Mouse (Mus musculus): ENCODE data around the gene Cacnb3. TPM values are rescaled to one million over a fixed set of nuclear protein-coding genes. Genes with fewer than 3 reads are reported as not detected.
A peak's percentile ranks its signal among the peaks of the same experiment; 100 is the strongest.

Cacnb3 gene
- polyA plus RNA-seq, 1 experiment from 2014 or later, result 26.7 TPM

GRCm38 (mm10) chr15:98645057-98646026, 14.7 kb downstream of the Cacnb3 start:
- H3K27ac ChIP-seq, result 0 out of 2 replicates have a peak overlapping the region, but pooled peaks have one; percentile 13
- no peak overlapping the region for H3K4me2 ChIP-seq (replicated peaks)
- no peak overlapping the region for H3K9ac ChIP-seq
- 83% methylated on average over 24 of the region's 24 CpGs for WGBS
- H3K27me3 ChIP-seq (replicated peaks), result no peaks in the 10 kb centered on the region
- H3K4me1 ChIP-seq (replicated peaks), result no peaks in the 10 kb centered on the region
- H3K9me3 ChIP-seq, result no peaks in the 10 kb centered on the region
- H3K36me3 ChIP-seq, result peaks cover 74% of the 10 kb centered on the region
- no peak for ATAC-seq
- H3K4me3 ChIP-seq (replicated peaks), result no peak overlapping the region

DNA sequence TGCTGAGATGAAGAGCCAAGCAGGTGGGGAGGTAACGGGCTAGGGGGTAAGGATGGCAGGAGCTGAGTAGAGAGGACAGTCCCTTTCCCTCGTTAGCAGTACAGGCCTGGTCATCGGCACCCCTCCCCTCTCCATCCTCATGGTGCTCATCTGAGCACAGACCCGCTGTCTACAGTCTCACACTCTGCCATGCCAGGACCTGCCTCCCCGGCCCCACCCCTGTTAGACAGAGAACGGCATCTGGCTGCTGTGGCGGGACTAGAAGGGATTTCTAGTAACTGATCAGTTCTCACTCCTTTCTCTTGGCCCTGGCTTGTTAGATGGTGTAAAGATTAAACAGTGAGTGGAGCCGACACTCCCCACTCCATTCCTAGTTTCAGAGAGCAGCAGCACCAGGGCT, 16.1 kb downstream of the Cacnb3 start:
- Histone ChIP-seq H3K4me2 (replicated peaks) (no peak overlapping the region), H3K9me3 (no peaks in the 10 kb centered on the region), H3K27me3 (replicated peaks) (no peaks in the 10 kb centered on the region), H3K27ac (no peak overlapping the region), H3K9ac (no peak overlapping the region), H3K4me3 (replicated peaks) (no peak overlapping the region), H3K4me1 (replicated peaks) (no peaks in the 10 kb centered on the region), H3K36me3 (peaks cover 80% of the 10 kb centered on the region)
- WGBS, result 74% methylated on average over 8 of the region's 8 CpGs
- no peak for ATAC-seq

- Histone ChIP-seq H3K36me3 (peaks cover 83% of the 10 kb centered on the region), H3K9me3 (no peaks in the 10 kb centered on the region), H3K4me1 (replicated peaks) (no peaks in the 10 kb centered on the region), H3K9ac (no peak overlapping the region), H3K27me3 (replicated peaks) (no peaks in the 10 kb centered on the region), H3K4me2 (replicated peaks) (no peak overlapping the region), H3K27ac (no peak overlapping the region), H3K4me3 (replicated peaks) (no peak overlapping the region)
- 87% methylated on average over 10 of the region's 10 CpGs for WGBS
- ATAC-seq, result no peak
Measured at GRCm38 (mm10) chr15:98647308-98647707, 16.7 kb downstream of the Cacnb3 start.

DNA sequence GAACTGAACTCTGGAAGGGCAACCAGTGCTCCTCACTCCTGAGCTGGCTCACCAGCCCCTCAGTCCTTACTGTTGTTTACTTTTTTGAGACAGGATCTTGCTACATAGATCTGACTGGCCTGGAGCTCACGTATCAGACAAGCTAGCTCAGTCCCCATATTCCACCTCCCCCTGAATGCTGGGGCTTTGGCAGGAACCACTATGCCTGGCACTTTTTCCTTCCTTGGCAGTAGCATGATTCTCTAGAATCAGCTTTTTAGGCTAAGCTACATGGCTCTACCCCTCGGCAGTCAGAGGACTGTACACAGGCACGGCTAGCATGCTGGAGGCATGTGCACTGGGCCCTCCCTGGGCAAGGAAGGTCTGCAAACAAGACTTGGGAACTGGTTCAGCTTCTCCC, 17.4 kb downstream of the Cacnb3 start:
- no peaks in the 10 kb centered on the region for H3K4me1 ChIP-seq (replicated peaks)
- H3K36me3 ChIP-seq, result peaks cover 86% of the 10 kb centered on the region
- H3K27me3 ChIP-seq (replicated peaks), result no peaks in the 10 kb centered on the region
- no peak overlapping the region for H3K4me3 ChIP-seq (replicated peaks)
- H3K4me2 ChIP-seq (replicated peaks), result no peak overlapping the region
- no peak overlapping the region for H3K27ac ChIP-seq
- no peak overlapping the region for H3K9ac ChIP-seq
- WGBS, result 87% methylated on average over 3 of the region's 3 CpGs
- no peak for ATAC-seq
- no peaks in the 10 kb centered on the region for H3K9me3 ChIP-seq

DNA sequence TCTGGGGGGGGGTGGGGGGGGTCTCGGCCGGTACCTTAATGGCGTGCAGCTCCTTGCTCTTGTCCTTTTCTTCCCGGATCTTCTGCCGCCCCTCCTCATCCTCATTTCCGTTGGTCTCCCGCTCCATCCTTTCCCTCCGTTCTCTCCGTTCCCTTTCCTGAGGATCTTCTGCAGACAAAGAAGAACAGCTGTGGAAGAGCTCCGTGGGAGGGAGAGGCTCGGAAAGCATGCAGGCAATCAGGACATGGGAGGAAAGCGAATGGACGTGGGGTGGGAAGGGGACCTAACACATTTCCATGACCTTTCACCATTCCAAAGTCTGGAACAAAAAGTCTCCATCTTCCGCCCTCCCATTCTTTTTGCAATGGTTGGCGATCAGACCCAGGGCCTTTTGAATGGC, 20.8 kb downstream of the Cacnb3 start:
- 94% methylated on average over 15 of the region's 15 CpGs for WGBS

GRCm38 (mm10) chr15:98652174-98652573, 21.5 kb downstream of the Cacnb3 start:
- Histone ChIP-seq H3K9me3 (no peaks in the 10 kb centered on the region), H3K4me3 (replicated peaks) (no peak overlapping the region), H3K27ac (no peak overlapping the region), H3K27me3 (replicated peaks) (no peaks in the 10 kb centered on the region), H3K4me1 (replicated peaks) (no peaks in the 10 kb centered on the region), H3K4me2 (replicated peaks) (no peak overlapping the region), H3K36me3 (peaks cover 85% of the 10 kb centered on the region), H3K9ac (no peak overlapping the region)
- ATAC-seq, result no peak
- 95% methylated on average over 8 of the region's 8 CpGs for WGBS

More for the DNA sequence above, 20.8 kb downstream of the Cacnb3 start:
- Histone ChIP-seq H3K9me3 (no peaks in the 10 kb centered on the region), H3K27ac (no peak overlapping the region), H3K4me2 (replicated peaks) (no peak overlapping the region), H3K9ac (no peak overlapping the region), H3K27me3 (replicated peaks) (no peaks in the 10 kb centered on the region), H3K36me3 (peaks cover 85% of the 10 kb centered on the region), H3K4me3 (replicated peaks) (no peak overlapping the region), H3K4me1 (replicated peaks) (no peaks in the 10 kb centered on the region)
- no peak for ATAC-seq

DNA sequence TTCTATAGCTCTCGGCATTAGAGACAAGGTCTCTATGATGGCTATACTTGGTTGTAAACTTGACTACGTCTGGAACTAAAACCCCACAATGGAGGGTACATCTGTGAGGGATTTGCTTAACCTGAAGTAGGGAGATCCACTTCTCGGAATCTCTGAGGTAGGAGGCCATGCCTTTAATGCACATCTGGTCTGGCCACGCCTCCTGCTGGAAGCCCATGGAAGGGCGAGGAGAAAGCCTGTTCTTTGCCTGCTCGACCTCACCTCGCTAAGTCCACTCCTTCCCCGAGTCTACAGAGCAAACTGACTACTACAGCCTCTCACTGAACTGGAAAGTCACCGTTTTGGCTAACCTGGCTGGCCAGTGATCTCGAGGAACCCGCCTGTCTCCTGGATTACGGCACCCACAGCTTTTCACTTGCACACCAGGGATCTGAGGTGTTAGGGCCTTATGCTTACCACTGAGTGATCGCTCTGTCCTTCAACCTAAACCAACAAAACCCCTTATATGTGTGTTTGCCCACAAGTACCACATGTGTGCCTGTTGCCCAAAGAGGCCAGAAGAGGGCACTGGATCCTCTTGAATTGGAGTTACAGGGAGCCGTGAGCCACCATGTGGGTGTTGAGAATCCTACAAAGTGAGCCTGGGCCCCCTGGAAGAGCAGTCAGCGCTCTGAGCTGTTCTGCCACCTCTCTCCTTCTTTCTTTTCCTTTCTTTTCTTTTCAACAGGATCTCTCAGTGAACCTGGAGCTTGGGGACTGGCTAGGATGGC, 26.5 kb downstream of the Cacnb3 start:
- WGBS, result 79% methylated on average over 15 of the region's 15 CpGs
- H3K4me3 ChIP-seq (replicated peaks), result no peak overlapping the region
- no peak for ATAC-seq
- H3K27ac ChIP-seq, result no peak overlapping the region
- peaks cover 64% of the 10 kb centered on the region for H3K36me3 ChIP-seq
- H3K9ac ChIP-seq, result no peak overlapping the region
- no peaks in the 10 kb centered on the region for H3K9me3 ChIP-seq
- no peak overlapping the region for H3K4me2 ChIP-seq (replicated peaks)
- H3K4me1 ChIP-seq (replicated peaks), result no peaks in the 10 kb centered on the region
- no peaks in the 10 kb centered on the region for H3K27me3 ChIP-seq (replicated peaks)

DNA sequence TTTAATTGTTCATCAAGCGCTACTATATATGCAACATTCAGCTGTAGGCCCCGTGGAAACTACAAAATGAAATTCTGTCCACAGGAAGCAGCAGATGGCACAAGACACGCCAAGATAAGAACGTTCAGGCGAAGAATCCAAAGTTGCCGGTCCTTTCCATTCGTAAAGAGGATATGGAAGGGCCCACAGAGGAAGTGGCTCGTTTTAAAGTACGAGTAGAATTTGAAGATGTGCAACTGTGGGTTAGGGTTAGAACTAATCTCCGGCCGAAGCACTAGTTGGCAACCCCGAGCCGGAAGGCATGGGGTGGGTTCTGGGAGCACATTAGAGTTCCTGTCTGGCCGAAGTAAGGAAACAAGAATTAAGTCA, 31.5 kb downstream of the Cacnb3 start:
- 1% methylated on average over 14 of the region's 14 CpGs for WGBS
- peak overlapping the region; percentile 85 for H3K27ac ChIP-seq
- peak overlapping the region; percentile 75 for H3K4me3 ChIP-seq (replicated peaks)
- H3K36me3 ChIP-seq, result peaks cover 22% of the 10 kb centered on the region
- H3K4me1 ChIP-seq (replicated peaks), result no peaks in the 10 kb centered on the region
- H3K9ac ChIP-seq, result peak overlapping the region; percentile 87
- no peaks in the 10 kb centered on the region for H3K9me3 ChIP-seq
- H3K4me2 ChIP-seq (replicated peaks), result peak overlapping the region; percentile 67
- no peak for ATAC-seq
- H3K27me3 ChIP-seq (replicated peaks), result no peaks in the 10 kb centered on the region

DNA sequence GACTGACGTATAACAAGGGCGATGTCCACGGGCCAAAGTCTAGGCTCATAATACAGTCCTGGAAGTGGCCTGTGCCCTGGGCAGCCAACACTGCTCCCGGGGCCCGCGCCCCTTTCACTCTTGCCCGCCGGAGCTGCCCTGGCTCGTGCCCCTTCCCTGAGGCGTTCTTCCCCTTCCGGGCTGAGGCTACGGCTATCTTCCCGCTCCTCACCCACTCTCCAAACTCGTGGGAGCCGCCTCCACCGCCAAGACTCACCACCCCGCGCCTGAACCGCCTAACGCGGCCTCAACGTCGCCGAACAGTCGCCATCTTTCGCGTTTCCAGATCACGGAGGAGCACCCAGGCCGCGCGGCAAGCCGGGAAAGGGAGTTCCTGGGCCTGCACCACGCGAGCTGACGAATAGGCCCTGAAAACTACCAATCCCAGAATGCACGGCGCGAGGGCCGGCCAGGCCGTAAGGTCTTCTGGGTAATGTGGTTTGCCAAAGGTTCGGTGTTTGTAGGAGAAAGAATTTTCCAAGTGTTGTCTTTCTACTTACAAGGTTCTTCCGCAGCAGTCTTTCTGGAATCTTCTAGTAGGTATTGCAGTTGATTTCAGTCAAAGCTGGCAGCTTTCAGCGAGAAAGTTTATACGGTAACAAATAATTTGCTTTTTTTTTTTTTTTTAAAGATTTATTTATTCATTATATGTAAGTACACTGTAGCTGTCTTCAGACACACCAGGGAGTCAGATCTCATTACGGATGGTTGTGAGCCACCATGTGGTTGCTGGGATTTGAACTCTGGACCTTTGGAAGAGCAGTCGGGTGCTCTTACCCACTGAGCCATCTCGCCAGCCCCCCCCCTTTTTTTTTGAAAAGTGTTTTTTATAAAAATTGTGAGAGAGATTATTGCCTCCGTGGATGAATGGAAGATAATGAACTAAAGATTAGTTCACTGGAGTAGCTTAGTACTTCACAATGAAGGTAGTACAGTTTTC, 32.2 kb downstream of the Cacnb3 start, which contains the start of gene Ddx23:
Gene Ddx23 (minus strand): TSS at position 328 of the 979 bp plus-strand sequence.
- no peaks in the 10 kb centered on the region for H3K9me3 ChIP-seq
- H3K27ac ChIP-seq, result peak within 1 kb of the TSS; percentile 85
- no peaks in the 10 kb centered on the region for H3K27me3 ChIP-seq (replicated peaks)
- H3K36me3 ChIP-seq, result peaks cover 16% of the 10 kb centered on the region
- H3K9ac ChIP-seq, result peak within 1 kb of the TSS; percentile 87
- peak; percentile 99 for ATAC-seq
- 3% methylated on average over 48 of the region's 48 CpGs for WGBS
- peak within 1 kb of the TSS; percentile 75 for H3K4me3 ChIP-seq (replicated peaks)
- no peaks in the 10 kb centered on the region for H3K4me1 ChIP-seq (replicated peaks)
- peak within 1 kb of the TSS; percentile 67 for H3K4me2 ChIP-seq (replicated peaks)

DNA sequence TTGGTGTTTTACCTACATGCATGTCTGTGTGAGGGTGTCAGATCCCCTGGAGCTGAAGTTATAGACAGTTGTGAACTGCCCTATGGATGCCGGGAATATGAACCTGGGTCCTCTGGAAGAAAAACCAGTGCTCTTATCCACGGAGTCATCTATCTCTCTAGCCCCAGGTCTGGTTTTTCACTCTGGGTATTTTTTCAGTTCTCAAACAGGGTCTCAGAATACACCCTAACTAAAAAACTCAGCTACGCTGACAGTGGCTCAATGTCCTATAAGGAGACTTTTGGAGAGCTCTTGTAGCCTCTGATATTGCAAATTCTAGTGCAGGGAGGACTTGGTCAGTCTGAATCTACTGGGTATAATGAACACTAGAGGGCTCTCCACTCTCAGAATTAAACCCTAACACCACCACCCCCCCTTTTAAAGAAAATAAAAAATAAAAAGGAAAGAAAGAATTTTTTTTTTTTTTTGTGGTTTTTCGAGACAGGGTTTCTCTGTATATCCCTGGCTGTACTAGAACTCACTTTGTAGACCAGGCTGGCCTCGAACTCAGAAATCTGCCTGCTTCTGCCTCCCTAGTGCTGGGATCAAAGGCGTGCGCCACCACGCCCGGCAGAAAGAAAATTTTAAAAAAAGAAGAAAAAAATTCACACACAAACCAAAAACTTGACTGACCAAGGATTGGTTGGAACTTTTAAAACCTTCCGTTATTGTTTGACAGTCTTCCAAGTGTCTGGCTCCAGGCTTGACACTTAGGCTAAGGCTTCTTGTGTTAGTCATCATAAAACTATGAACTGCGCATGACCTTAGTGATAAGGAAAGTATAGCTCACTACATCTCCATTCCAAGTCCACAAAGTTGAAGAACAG, 33.6 kb downstream of the Cacnb3 start:
- Histone ChIP-seq H3K4me3 (replicated peaks) (no peak overlapping the region), H3K9ac (no peak overlapping the region), H3K27me3 (replicated peaks) (no peaks in the 10 kb centered on the region), H3K36me3 (peaks cover 3% of the 10 kb centered on the region; the same call in 1 of the 2 replicates), H3K9me3 (no peaks in the 10 kb centered on the region), H3K27ac (no peak overlapping the region), H3K4me2 (replicated peaks) (no peak overlapping the region), H3K4me1 (replicated peaks) (no peaks in the 10 kb centered on the region)
- no peak for ATAC-seq
- 76% methylated on average over 11 of the region's 11 CpGs for WGBS

GRCm38 (mm10) chr15:98672592-98672991, 42.0 kb downstream of the Cacnb3 start:
- Histone ChIP-seq H3K4me2 (replicated peaks) (no peak overlapping the region), H3K27ac (no peak overlapping the region), H3K36me3 (no peaks in the 10 kb centered on the region), H3K4me1 (replicated peaks) (peaks cover 12% of the 10 kb centered on the region), H3K9ac (no peak overlapping the region), H3K9me3 (no peaks in the 10 kb centered on the region), H3K4me3 (replicated peaks) (no peak overlapping the region), H3K27me3 (replicated peaks) (peaks cover 42% of the 10 kb centered on the region)
- WGBS, result 63% methylated on average over 4 of the region's 4 CpGs
- no peak for ATAC-seq
